ENCODE assay signal across 9 mouse cellular contexts in genomic region chr1:106036861-106037599, GRCm38 (mm10). TPM values are rescaled to one million over a fixed set of nuclear protein-coding genes. Genes with fewer than 3 reads are reported as not detected.
DNase-seq lines count a peak whose midpoint lies in the region; ATAC-seq lines count a peak whose summit lies in the region.
"Had no signal": no experiment of that assay in that cellular context is flagged by ENCODE, and none has a peak within 500 bp of the region (broad histone marks: within the 10 kb centered on the region; RNA-seq: fewer than 3 reads in every experiment).

No protein-coding gene starts in this region.

- H3K9ac ChIP-seq in midbrain, embryonic 13.5 days (replicated peaks), result no peak overlapping the region
- H3K9ac ChIP-seq: embryonic facial prominence, embryonic 13.5 days had no signal

- no peaks in the 10 kb centered on the region for H3K9me3 ChIP-seq in midbrain, embryonic 13.5 days
- H3K9me3 ChIP-seq: embryonic facial prominence, embryonic 13.5 days had no signal

- H3K4me2 ChIP-seq in midbrain, embryonic 13.5 days (replicated peaks), result no peak overlapping the region
- H3K4me2 ChIP-seq: embryonic facial prominence, embryonic 13.5 days had no signal

- H3K36me3 ChIP-seq in midbrain, embryonic 13.5 days, result peaks cover 7% of the 10 kb centered on the region; the same call in 1 of the 2 replicates

- no peaks in the 10 kb centered on the region for H3K27me3 ChIP-seq in midbrain, embryonic 13.5 days
- H3K27me3 ChIP-seq: embryonic facial prominence, embryonic 13.5 days had no signal

- H3K4me1 ChIP-seq in midbrain, embryonic 13.5 days (replicated peaks), result no peaks in the 10 kb centered on the region

- no peak overlapping the region for H3K27ac ChIP-seq in midbrain, embryonic 13.5 days
- H3K27ac ChIP-seq: embryonic facial prominence, embryonic 13.5 days had no signal

- WGBS in midbrain, embryonic 13.5 days, result 62% methylated on average over 19 of the region's 19 CpGs

- H3K4me3 ChIP-seq in midbrain, embryonic 13.5 days (replicated peaks), result no peak overlapping the region
- H3K4me3 ChIP-seq: embryonic facial prominence, embryonic 13.5 days had no signal

- DNase-seq in A20 (ENCODE audit: low read depth, low spot score), result peak; percentile 62
- peak; percentile 59 for DNase-seq in adrenal gland, adult 2 months
- DNase-seq in embryo, embryonic 11.5 days (ENCODE audit: low read depth, low spot score), result peak; percentile 30
- DNase-seq in kidney, adult 18-20 months, result peak; percentile 75
- peak; percentile 71 for DNase-seq in left cerebral cortex, postnatal 4 days
- DNase-seq in spleen, adult 18-20 months, result peak; percentile 25 to 67

- peak; percentile 79 for ATAC-seq in granulocyte monocyte progenitor cell, adult 5-6 weeks (replicated peaks; ENCODE audit: poor library complexity, severe bottlenecking)
- peak; percentile 90 for ATAC-seq in midbrain, embryonic 13.5 days

- intact Hi-C loops in left cerebral cortex, postnatal 4 days (cut with DNase I), result no loop called here

RNA-seq across cellular contexts. Expression of gene Zcchc2, which starts 46.8 kb away (rescaled TPM):
- 10 to 100 TPM; 13.3 to 21.2 TPM for total RNA-seq in adrenal gland, adult 2 months (2021)
- 17.2 and 18.3 TPM in 2 replicates for polyA plus RNA-seq in adrenal gland, adult 2 months (2012; rRNA removed)
- total RNA-seq in granulocyte monocyte progenitor cell, adult 5-6 weeks (2014; fragmentation: Nextera tagmentation), result 14.8 and 18.7 TPM in 2 replicates
- total RNA-seq in granulocyte monocyte progenitor cell, adult 5-6 weeks (2017), result 13.7 and 15.9 TPM in 2 replicates
- 10 to 100 TPM; 22.7 to 24.9 TPM for total RNA-seq in left cerebral cortex, postnatal 4 days (2021)
- polyA plus RNA-seq in midbrain, embryonic 13.5 days (2015; fragmentation: Nextera tagmentation; extraction: Ambion mirVana), result 2.1 and 2.2 TPM in 2 replicates
